Mouse (Mus musculus) cerebellum, adult 11 months (tissue): ENCODE data around the gene Slc19a3.
A peak's percentile ranks its signal among the peaks of the same experiment; 100 is the strongest.

Experiments used
- DNase-seq: peaks from one replicate; pipeline ENCODE4 v3.0.0; 2022

Slc19a3 gene

DNA sequence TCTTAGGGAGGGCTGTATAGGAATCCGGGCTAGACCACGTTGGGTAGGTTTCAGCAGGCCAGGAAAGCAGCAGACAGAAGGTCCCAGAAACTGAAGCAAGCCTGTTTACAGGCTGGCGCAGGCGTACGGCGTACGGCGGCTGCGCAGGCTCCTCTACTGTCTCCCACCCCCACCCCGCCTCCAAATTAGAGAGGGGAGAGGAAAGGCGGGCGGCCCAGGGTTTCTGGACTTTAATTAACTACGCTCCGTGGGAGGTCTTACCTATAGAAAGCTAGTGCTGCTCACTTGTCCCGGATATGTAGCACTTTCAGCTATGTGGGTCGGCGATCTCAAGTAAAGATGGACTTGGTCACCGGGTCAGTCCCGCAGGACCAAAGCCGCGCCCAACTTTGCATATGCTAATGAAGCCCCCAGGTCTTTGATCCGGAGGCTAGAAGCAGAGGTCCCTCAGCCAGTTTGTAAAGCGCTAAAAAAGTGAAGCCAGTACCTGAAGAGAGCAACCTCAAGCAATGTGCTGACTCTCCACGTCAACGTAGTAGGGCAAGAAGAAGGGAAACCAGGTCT lies at the start of gene Slc19a3:
Gene Slc19a3 (minus strand): TSS at position 340 of the 564 bp plus-strand sequence.
- DNase-seq: peak; percentile 5

DNA sequence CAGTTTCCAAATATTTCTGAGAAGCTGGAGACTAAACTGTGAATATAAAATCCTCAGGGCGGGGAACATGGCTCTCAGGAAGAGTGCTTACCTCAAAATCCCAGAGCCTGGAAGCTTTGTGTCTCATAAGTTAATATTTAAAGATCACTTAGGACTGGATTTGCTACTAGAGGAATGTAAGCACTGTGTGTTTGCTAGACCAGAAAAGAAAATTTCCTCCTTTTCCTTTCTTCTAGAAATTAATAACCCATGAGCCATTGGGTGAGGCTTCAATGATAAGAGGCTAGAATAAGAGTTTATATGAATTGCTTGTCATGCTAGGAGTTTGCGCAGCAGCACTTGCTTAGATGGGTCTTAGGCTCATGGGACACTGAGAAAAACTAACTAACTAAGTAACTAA lies 46.5 kb upstream of the Slc19a3 start:
- no peak for DNase-seq

DNA sequence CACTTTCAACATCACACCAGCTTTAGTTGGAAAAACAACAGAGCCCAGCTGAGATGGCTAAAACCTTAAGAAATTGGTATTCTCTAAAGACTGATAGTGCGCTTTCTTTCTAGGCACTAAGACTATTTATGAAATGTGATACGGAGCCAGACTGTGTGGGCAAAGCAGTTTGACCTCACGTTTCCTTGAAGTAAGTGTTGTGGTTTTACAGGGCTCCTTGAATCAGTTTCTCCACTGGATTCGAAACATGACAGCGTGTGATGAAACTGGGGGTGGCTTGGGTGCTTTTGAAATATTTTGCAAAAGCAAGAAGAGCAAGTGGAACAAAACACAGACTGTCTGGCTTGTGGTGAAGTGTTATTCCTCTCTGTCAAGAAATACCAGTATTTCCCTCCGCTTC lies 38.8 kb upstream of the Slc19a3 start:
- DNase-seq: no peak

DNA sequence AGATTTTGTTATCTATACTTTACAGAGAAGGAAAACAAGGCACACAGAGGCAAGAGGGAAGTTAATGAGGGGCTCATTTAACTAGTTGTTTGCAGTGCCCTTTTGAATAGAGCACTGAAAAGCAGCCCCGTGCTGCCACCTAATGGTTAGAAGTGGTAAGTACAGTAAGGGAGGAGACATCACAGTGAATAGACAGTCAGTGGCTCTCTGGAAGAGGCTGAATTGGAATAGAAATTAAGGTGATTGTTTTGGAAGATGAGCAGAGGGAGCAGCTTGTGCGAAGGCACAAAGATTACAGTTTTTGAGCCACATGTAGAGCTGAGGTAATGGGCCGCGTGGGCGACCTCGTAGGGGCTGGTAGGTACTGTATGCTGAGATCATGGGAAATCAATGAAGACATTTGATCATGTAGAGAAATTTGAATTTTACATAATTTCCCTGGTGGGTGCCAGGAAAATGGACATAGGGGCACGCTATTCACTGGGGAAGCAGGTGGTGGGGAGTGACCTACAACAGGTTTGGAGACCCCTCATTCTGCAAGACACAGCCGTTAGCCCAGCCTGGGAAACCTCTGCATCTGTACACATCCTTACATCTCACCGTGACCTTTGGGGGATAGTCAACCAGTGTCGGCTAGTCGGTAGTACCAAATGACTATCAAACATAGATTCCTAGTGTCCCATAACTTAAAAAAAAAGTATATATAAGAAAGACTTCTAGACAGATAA lies 38.1 kb upstream of the Slc19a3 start:
- no peak for DNase-seq

DNA sequence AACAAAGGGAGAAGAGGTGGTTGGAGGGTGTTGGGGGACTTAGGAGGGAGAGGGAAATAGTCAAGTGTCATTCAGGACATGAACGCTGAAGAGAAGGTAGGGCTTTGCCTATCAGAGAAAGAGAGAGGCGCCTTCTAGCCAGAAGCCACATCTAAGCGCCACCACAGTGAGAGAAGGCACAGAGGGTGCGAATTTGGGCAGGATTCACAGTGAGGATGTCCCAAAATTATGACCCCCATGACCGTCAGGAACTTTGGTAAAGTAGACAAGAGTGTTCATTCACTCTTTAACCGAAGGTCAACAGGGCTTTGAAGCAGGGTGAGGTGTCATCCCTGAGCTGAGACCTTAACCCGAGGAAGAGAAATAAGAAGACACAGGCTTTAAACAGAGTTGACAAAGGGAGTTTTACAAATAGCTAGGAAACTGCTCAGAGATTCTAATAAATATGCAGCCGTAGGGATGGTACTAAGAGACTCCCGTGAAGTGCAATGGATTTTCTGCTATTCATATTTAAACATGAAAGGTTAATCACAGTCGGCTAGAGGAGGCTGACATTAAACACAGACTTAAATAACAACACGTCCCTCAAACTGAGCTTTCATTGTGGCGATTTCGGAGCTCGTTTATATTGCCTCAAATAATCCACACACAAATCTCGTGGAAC lies 37.4 kb upstream of the Slc19a3 start:
- no peak for DNase-seq

DNA sequence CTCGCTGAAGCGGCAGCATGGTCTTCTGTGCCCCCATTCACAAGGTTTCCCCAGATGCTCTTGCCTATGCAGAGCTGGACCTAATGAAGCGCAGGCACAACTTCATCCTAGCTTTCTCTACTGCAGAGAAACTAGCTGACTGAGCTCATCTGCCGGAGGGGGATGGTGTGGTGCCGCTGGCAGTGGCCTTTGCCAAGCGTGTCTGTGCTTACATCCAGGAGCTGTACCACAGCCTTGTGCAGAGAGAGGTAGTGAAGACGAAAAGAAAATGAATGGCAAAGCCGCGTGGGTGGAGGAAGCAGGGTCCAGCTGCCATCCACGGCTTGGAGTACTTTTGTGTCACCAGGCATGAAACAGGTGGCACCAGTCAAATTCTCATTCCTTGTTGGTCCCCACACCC lies 29.0 kb upstream of the Slc19a3 start:
- DNase-seq: no peak

DNA sequence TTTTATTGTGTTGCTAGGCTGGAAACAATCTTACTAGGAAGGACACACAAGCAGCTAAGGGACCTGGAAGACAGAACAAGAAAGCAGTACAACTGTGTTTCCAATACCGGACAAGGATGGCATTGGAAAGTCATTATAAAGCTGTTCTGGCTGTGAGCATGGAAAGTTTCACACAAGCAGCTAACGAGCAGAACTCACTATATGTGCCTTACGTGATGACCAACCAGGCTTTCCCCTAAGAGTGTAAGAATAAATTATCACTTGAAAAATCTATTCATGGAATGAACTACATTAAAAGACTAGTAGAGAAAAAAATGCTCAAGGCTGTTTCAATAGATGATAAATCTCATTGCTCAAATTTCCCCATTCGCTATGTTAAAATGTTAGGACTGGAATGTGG lies 28.3 kb upstream of the Slc19a3 start:
- DNase-seq: no peak

DNA sequence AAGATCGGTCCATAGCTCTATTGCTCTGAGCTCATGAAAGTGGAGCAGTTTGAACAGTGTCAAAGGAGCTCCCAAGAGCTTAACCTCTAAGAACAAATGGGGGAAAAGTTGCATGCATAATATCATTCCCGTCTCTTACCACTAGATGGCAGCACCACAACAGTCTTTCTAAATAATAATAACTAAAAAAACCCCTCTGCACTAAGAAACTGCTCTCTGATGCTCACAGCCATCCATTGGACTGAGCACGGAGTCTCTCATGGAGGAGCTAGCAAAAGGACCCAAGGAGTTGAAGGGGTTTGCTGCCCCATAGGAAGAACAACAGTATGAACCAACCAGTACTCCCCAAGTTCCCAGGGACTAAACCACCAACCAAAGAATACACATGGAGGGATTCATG lies 26.6 kb upstream of the Slc19a3 start:
- no peak for DNase-seq

DNA sequence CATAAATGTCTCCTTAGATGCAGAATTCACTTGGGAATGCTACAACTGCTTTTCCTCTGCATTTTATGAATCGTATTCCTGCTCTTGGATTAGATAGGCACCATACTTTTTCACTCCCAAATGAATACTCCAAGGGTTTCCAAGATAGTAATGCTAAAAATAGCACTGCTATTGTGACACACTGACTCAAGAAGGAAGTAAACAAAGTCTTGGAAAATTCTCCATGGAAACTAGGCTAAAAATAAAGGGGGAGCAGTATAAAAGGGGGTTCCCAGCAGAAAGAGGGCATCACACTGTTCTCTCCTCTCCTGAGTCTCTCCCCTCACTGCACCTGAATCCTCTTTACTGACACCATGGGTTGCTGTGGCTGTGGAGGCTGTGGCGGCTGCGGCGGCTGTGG lies 22.4 kb upstream of the Slc19a3 start, which contains the start of gene Krtap28-13:
Gene Krtap28-13 (plus strand): TSS at position 288 of the 400 bp plus-strand sequence.
- no peak for DNase-seq

DNA sequence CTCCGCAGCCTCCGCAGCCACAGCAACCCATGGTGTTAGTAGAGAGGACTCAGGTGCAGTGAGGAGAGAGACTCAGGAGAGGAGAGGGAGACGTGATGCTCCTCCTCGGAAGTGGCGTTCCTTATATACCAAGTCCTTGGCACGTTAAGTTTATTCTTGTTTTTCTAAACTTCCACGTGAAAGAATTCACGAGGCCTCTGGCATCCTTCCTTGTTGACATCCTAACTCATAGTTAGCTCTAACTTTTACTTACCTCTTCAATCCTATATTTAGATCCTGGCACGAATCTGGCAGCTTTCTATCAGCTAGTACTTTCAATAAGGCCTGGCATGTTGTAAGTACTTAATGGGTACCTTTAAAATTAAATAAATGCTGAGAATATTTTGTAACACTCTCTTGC lies 21.0 kb upstream of the Slc19a3 start, which contains the start of gene A030005K14Rik:
Gene A030005K14Rik (minus strand): TSS at position 101 of the 400 bp plus-strand sequence.
- DNase-seq: no peak

DNA sequence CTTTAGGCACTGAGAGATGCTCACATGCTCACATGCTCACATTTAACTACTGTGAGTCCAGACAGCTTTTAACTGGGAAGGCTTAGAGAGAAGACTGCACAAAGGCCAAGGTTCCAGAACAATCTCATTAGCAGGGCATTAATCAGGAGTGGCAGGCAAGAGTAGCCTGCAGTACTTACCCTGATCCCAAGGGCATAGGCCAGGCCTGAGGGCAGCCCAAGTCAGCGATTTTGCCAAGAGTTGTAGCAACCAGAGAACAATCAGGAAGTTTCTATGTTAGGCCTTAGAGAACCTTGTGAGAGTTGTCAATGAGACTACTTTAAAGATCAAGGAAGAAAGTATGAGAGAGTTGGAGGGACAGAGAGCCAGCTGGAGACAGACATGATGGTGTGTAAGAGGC lies 20.2 kb upstream of the Slc19a3 start:
- DNase-seq: no peak

DNA sequence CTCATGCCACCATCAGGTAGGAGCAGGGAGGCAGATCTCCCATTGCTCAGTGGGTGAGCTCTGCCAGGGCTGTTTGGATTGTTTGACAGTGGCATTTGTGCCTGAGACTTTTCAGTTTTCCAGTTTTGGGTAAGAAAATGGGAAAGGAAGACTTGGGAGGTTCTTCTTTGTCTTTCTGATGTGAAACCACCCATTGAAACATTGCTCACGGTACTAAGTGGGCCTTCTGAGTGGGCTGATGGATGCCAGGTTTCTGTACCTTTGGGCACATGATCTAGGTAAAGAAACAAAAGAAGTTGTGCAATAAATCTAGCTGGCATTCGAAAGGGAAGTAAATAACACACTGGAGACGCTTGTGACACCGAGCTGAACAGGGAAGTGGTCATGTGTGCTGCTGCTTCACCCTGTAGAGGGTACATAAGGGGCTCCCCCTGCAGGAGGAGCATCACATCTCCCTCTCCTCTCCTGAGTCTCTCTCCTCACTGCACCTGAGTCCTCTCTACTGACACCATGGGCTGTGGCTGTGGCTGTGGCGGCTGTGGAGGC lies 6.7 kb upstream of the Slc19a3 start, which contains the start of gene Gm47969:
Gene Gm47969 (plus strand): TSS at position 51 of the 546 bp plus-strand sequence.
- DNase-seq: no peak

DNA sequence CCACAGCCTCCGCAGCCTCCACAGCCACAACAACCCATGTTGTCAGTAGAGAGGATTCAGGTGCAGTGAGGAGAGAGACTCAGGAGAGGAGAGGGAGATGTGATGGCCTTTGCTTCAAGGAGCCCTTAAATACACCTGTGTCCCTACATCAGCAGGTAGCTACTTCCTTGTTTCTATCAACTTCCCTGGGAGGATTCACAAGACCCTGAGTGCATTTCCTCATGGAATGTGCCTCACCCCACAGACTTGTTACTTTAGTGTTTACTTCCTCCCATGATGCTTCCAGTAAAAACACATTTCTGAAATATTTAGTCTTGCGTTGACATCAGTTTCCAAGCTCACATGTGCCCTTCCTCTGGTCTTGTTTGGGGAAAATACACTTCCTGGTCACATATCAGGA lies 4.1 kb upstream of the Slc19a3 start, which contains the start of gene Krtap28-10:
Gene Krtap28-10 (minus strand): TSS at position 101 of the 400 bp plus-strand sequence.
- DNase-seq: no peak

DNA sequence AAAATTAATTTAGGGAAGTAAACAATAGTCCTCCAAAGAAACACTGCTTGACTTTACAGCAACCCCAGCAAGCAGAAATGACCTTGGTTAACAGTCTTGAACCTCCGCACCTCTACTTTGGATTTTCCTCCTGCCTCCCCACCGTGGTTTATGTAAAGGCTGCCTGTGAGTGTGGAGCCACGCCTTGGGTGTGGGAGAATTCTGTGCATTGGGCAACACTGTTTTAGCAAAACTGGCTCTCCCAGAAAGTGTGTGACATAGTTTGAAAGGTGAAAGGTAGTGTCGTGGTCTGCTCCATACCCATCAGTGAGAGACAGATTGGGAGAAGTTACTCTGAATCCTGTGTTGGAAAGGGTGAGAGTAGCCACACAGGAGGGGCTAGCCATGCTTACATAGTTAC lies 832 bp upstream of the Slc19a3 start:
- no peak for DNase-seq

DNA sequence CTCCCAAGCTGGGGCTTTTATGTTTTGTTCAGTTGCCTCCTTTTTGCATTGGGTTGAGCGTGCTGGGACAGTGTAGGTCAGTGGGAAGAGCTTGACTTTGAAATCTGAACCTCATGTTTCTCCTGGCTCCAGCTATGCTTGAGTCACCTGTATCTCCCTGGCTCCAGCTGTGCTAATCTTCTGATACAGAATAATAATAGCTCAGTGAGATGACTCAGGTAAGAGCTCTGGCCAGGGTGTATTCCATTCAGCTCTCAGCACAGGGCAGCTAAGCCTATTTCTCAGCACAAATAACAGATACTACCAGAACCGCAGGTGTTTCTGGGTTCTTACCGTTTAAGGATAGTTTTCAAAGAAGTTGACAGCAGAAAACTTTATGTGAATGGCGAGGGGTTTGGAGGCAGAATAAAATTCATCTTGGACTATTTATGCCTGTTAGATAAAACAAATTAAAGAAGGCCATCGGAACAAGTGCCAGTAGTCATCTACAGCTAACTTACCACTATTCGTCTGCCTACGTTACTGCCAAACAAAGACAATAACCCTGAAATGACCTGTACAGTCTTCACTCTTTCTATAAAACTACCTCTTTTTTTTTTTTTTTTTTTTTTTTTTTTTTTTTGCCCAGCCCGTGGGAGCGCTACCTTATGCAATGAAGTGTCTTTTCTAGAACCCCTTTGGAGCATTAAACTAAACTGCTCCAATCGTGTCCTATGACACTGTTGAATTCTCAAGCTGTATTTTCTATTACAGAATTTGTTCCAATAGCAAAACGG lies 1.2 kb downstream of the Slc19a3 start:
- no peak for DNase-seq

DNA sequence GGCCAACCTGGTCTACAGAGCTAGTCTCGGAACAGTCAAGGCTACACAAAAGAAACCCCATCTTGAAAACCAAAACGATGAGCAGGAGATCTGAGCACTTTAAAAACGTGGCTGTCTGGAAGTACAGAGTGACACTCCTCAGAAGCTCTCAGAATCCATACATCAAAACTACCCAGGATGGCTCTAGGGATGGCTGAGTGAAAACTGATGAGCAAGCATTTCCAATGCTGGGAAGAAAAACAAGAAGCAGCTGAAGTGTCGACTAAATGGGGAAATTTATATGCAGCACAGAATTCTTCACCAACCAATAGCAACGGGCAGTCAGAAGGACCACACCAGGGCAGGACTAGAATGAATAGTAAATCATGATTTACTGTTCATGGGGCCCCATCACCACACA lies 3.7 kb downstream of the Slc19a3 start:
- no peak for DNase-seq

DNA sequence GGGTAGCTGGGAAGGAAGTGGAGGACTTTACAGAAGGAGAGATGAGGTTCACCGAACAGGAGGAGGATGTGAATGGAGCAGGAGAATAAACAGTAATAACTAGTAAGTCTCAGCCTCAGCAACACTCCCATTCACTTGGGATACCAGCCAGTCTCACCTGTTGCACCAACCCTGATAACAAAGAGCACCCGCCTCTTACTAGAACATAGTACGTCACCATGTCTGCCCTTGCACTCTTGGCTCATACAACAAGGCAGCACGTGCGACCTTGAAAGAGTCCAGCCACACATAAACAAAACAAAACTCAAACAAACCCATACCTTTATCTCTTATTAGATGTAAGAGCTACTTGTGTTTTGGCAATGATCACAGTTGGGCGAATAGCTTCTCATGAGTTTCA lies 5.7 kb downstream of the Slc19a3 start:
- no peak for DNase-seq

DNA sequence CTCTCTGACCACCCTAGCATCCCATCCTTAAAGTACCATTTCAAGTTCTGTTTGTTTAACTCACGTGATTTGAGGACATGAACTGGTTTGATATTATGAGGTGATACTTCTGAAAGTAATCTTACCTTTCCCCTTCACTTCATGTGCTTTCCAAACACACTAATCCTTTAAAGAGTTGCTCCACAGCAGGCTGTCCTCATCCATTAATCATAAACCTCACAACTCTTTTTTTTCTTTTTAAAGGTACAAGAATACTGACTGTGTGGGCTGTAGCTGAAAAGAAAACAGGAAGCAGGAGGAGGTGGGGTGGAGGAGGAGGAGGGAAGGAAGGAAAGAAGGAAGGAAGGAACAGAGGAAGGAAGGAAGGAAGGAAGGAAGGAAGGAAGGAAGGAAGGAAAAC lies 6.3 kb downstream of the Slc19a3 start:
- DNase-seq: no peak

DNA sequence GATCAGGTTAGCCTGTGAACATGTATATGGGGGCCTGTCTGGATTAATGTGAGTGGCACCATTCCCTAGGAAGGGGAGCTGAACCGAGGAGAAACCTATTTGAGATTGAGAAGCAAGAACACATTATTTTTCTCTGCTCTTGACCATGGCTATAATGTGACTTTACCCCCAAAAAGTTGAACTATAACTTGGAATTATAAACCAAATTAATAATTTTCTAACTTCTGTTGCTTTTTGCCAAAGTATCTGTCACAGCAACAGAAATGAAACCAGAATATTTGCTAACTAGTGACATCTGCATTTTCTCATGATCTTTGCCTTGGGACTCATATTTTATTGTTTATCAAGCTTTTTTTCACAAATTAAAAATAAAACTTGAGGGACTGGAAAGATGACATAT lies 21.7 kb downstream of the Slc19a3 start:
- no peak for DNase-seq

DNA sequence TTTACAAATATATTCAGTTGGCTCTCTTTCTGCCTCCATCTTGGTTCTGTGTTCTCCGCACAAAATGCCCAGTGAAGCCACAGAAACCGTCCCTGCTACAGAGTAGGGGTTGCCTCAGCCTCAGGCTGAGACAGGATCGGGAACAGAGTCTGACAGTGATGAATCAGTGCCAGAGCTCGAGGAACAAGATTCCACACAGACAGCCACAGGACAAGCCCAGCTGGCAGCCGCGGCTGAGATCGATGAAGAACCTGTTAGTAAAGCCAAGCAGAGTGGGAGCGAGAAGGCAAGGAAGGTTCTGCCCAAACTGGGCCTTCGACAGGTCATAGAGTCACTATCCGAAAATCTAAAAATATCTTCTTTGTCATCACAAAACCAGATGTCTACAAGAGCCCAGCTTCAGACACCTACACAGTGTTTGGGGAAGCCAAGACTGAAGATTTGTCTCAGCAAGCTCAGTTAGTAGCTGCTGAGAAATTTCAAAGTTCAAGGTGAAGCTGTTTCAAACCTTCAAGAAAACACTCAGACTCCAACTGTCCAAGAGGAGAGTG lies 22.8 kb downstream of the Slc19a3 start:
- DNase-seq: no peak

DNA sequence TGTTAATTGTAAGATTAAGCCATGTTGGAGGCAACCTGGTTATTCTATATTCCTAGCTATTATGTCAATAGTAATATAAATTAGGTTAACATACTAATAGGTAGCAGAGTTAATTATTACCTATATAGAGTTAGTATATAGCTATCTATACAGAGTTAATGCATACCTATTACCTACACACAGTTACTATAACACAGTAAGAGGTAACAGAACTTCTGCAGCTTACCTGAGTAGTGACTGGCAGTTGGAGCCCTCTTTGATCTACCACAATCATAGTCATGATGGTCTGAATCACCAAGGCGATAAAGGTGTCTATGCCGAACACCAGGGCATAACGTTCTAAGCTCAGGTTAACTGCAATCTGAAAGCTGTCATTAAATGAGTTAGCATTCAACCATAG lies 23.8 kb downstream of the Slc19a3 start:
- DNase-seq: no peak

DNA sequence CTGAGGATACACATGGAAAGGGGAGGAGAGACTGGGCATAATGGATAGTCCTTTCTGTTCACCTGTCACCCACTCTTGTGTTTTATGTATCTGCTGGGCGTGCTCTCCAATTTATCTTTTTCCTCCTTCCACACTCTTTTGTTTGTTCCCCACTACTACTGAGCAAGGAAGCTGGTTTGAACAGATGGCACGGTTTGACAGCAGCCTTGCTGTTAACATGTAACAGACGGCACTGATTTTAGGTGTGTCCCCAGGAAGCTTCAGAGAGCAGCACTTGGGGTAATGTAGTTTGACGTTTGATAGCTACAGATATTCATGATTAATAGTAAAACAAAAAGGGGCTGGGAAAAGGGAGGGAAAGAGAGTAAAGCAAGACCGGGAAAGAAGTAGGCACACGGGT lies 30.8 kb downstream of the Slc19a3 start:
- no peak for DNase-seq
